Mouse (Mus musculus): ENCODE measurements around the gene Brat1. TPM values are rescaled to one million over a fixed set of nuclear protein-coding genes. Genes with fewer than 3 reads are reported as not detected.

Brat1 gene
- 14.0 and 17.0 TPM in 2 replicates for polyA plus RNA-seq (2012; rRNA removed; ENCODE audit: low replicate concordance)

GRCm38 (mm10) chr5:140704378-140705251 is at the start of gene Brat1:
Gene Brat1, plus strand, starts transcription at chr5:140705011.

GRCm38 (mm10) chr5:140702103-140702513 is 2.7 kb upstream of the Brat1 start, which contains the start of gene Iqce:
Gene Iqce, minus strand, starts transcription at chr5:140702378.

GRCm38 (mm10) chr5:140723822-140724221 is 19.0 kb downstream of the Brat1 start, which contains the start of gene Amz1:
Gene Amz1, plus strand, starts transcription at chr5:140724127.

Other genes with a start within 250 kb of the Brat1 start
- 14.8 and 15.5 TPM in 2 replicates for gene Chst12, start 199.5 kb upstream of the Brat1 start, polyA plus RNA-seq (2012; rRNA removed; ENCODE audit: low replicate concordance)
- gene Grifin, start 139.9 kb upstream of the Brat1 start, polyA plus RNA-seq (2012; rRNA removed; ENCODE audit: low replicate concordance) = not detected in 2 replicates
- 27.8 and 34.1 TPM in 2 replicates for gene Lfng, start 97.7 kb upstream of the Brat1 start, polyA plus RNA-seq (2012; rRNA removed; ENCODE audit: low replicate concordance)
- gene Ttyh3, start 56.0 kb upstream of the Brat1 start, polyA plus RNA-seq (2012; rRNA removed; ENCODE audit: low replicate concordance) = 46.3 and 52.6 TPM in 2 replicates
- gene Iqce, start 2.6 kb upstream of the Brat1 start, polyA plus RNA-seq (2012; rRNA removed; ENCODE audit: low replicate concordance) = 5.8 and 7.5 TPM in 2 replicates
- gene Amz1, start 19.1 kb downstream of the Brat1 start, polyA plus RNA-seq (2012; rRNA removed; ENCODE audit: low replicate concordance) = 1.5 and 4.0 TPM in 2 replicates
- gene Gna12, start 125.4 kb downstream of the Brat1 start, polyA plus RNA-seq (2012; rRNA removed; ENCODE audit: low replicate concordance) = 26.0 and 28.2 TPM in 2 replicates

Measured in duodenum, adult 2 months (tissue).